Comparison of ENCODE assay signal across 9 mouse cellular contexts in genomic region chr2:27690714-27691113, GRCm38 (mm10). TPM values are rescaled to one million over a fixed set of nuclear protein-coding genes. Genes with fewer than 3 reads are reported as not detected.
A peak's percentile ranks its signal among the peaks of the same experiment; 100 is the strongest.
DNase-seq lines count a peak whose midpoint lies in the region; ATAC-seq lines count a peak whose summit lies in the region.
"Had no signal": no experiment of that assay in that cellular context is flagged by ENCODE, and none has a peak within 500 bp of the region (broad histone marks: within the 10 kb centered on the region; RNA-seq: fewer than 3 reads in every experiment).

No protein-coding gene starts in this region.

- H3K9me3 ChIP-seq in midbrain, embryonic 12.5 days, result no peaks in the 10 kb centered on the region
- H3K9me3 ChIP-seq in midbrain, embryonic 15.5 days, result no peaks in the 10 kb centered on the region
- no peaks in the 10 kb centered on the region for H3K9me3 ChIP-seq in hindbrain, embryonic 13.5 days
- H3K9me3 ChIP-seq in liver, embryonic 13.5 days (replicated peaks), result no peaks in the 10 kb centered on the region
- no peaks in the 10 kb centered on the region for H3K9me3 ChIP-seq in stomach, embryonic 16.5 days (replicated peaks; ENCODE audit: control insufficient read depth, low read length)

- no peaks in the 10 kb centered on the region for H3K27me3 ChIP-seq in midbrain, embryonic 12.5 days
- H3K27me3 ChIP-seq in midbrain, embryonic 15.5 days (replicated peaks), result no peaks in the 10 kb centered on the region
- H3K27me3 ChIP-seq in hindbrain, embryonic 13.5 days, result no peaks in the 10 kb centered on the region
- H3K27me3 ChIP-seq in liver, embryonic 13.5 days, result no peaks in the 10 kb centered on the region
- H3K27me3 ChIP-seq in stomach, embryonic 16.5 days (ENCODE audit: control insufficient read depth, insufficient read depth, low read length), result no peaks in the 10 kb centered on the region

- no peak overlapping the region for H3K4me2 ChIP-seq in midbrain, embryonic 12.5 days (replicated peaks)
- no peak overlapping the region for H3K4me2 ChIP-seq in midbrain, embryonic 15.5 days
- H3K4me2 ChIP-seq in hindbrain, embryonic 13.5 days, result no peak overlapping the region
- no peak overlapping the region for H3K4me2 ChIP-seq in liver, embryonic 13.5 days
- H3K4me2 ChIP-seq in stomach, embryonic 16.5 days (ENCODE audit: low read depth, low read length), result no peak overlapping the region

- WGBS in midbrain, embryonic 12.5 days, result 23% methylated on average over 5 of the region's 5 CpGs
- WGBS in midbrain, embryonic 15.5 days, result 26% methylated on average over 5 of the region's 5 CpGs
- 28% methylated on average over 5 of the region's 5 CpGs for WGBS in hindbrain, embryonic 13.5 days
- 42% methylated on average over 5 of the region's 5 CpGs for WGBS in liver, embryonic 13.5 days (ENCODE audit: insufficient replicate concordance)
- 54% methylated on average over 5 of the region's 5 CpGs for WGBS in stomach, embryonic 16.5 days

- peaks cover 26% of the 10 kb centered on the region; the same call in 1 of the 2 replicates for H3K4me1 ChIP-seq in midbrain, embryonic 12.5 days
- H3K4me1 ChIP-seq in midbrain, embryonic 15.5 days, result peaks cover 4% of the 10 kb centered on the region; the same call in 1 of the 2 replicates
- peaks cover 81% of the 10 kb centered on the region for H3K4me1 ChIP-seq in hindbrain, embryonic 13.5 days (replicated peaks)
- peaks cover 86% of the 10 kb centered on the region for H3K4me1 ChIP-seq in liver, embryonic 13.5 days (replicated peaks)
- peaks cover 66% of the 10 kb centered on the region for H3K4me1 ChIP-seq in stomach, embryonic 16.5 days (ENCODE audit: control insufficient read depth, insufficient read depth, low read length)

- H3K9ac ChIP-seq in midbrain, embryonic 12.5 days (replicated peaks), result no peak overlapping the region
- H3K9ac ChIP-seq in midbrain, embryonic 15.5 days, result no peak overlapping the region
- 0 out of 2 replicates have a peak overlapping the region, but pooled peaks have one; percentile 35 for H3K9ac ChIP-seq in hindbrain, embryonic 13.5 days
- H3K9ac ChIP-seq in liver, embryonic 13.5 days, result no peak overlapping the region
- peak overlapping the region; percentile 23; the same call in 1 of the 2 replicates for H3K9ac ChIP-seq in stomach, embryonic 16.5 days (ENCODE audit: low read length)

- H3K27ac ChIP-seq in midbrain, embryonic 12.5 days (replicated peaks), result 0 out of 2 replicates have a peak overlapping the region, but pooled peaks have one; percentile 15
- H3K27ac ChIP-seq in midbrain, embryonic 15.5 days, result no peak overlapping the region
- peak overlapping the region; percentile 36 for H3K27ac ChIP-seq in hindbrain, embryonic 13.5 days
- H3K27ac ChIP-seq in liver, embryonic 13.5 days, result peak overlapping the region; percentile 14
- H3K27ac ChIP-seq in stomach, embryonic 16.5 days (ENCODE audit: low read length), result peak overlapping the region; percentile 88

- H3K4me3 ChIP-seq in midbrain, embryonic 12.5 days, result no peak overlapping the region
- no peak overlapping the region for H3K4me3 ChIP-seq in midbrain, embryonic 15.5 days
- no peak overlapping the region for H3K4me3 ChIP-seq in hindbrain, embryonic 13.5 days
- no peak overlapping the region for H3K4me3 ChIP-seq in liver, embryonic 13.5 days (replicated peaks)
- no peak overlapping the region for H3K4me3 ChIP-seq in stomach, embryonic 16.5 days (replicated peaks; ENCODE audit: low read length)

- ATAC-seq in midbrain, embryonic 12.5 days (ENCODE audit: low FRiP score, low read depth), result no peak
- ATAC-seq in midbrain, embryonic 15.5 days (replicated peaks), result no peak
- no peak for ATAC-seq in hindbrain, embryonic 13.5 days (ENCODE audit: low FRiP score)
- ATAC-seq in liver, embryonic 13.5 days (ENCODE audit: low read depth), result no peak
- ATAC-seq in stomach, embryonic 16.5 days (ENCODE audit: insufficient read depth, low FRiP score), result 0 out of 2 replicates have a peak, but pooled peaks have one; percentile 8

- DNase-seq in liver, embryonic 13.5 days, result no peak
- no peak for DNase-seq in thymus, postnatal 10 days (ENCODE audit: low spot score in 2 of 2)
- DNase-seq in embryo, embryonic 10.5 days (ENCODE audit: low spot score), result no peak
- no peak for DNase-seq in Muller cell, postnatal 12 days (ENCODE audit: inconsistent ontology term)
- DNase-seq: thymus, postnatal 14 days had no signal

- no peaks in the 10 kb centered on the region for H3K36me3 ChIP-seq in midbrain, embryonic 12.5 days
- H3K36me3 ChIP-seq in midbrain, embryonic 15.5 days (replicated peaks), result no peaks in the 10 kb centered on the region
- H3K36me3 ChIP-seq in hindbrain, embryonic 13.5 days, result no peaks in the 10 kb centered on the region
- H3K36me3 ChIP-seq in liver, embryonic 13.5 days, result no peaks in the 10 kb centered on the region
- no peaks in the 10 kb centered on the region for H3K36me3 ChIP-seq in stomach, embryonic 16.5 days (ENCODE audit: control insufficient read depth, insufficient read depth, low read length)

RNA-seq across cellular contexts. Expression of gene Rxra, which starts 14.5 kb away (rescaled TPM):
- 8.3 and 9.5 TPM in 2 replicates for polyA plus RNA-seq in midbrain, embryonic 12.5 days (2016; fragmentation: Nextera tagmentation; extraction: Ambion mirVana)
- 3.1 and 4.1 TPM in 2 replicates for polyA plus RNA-seq in midbrain, embryonic 15.5 days (2015; fragmentation: Nextera tagmentation; extraction: Ambion mirVana)
- 4.6 and 4.7 TPM in 2 replicates for polyA plus RNA-seq in hindbrain, embryonic 13.5 days (2015; fragmentation: Nextera tagmentation; extraction: Ambion mirVana)
- 3.5 and 3.7 TPM in 2 replicates for polyA plus RNA-seq in liver, embryonic 13.5 days (2015; fragmentation: Nextera tagmentation; extraction: Ambion mirVana)
- polyA plus RNA-seq in stomach, embryonic 16.5 days (2015; fragmentation: Nextera tagmentation; extraction: Ambion mirVana), result 11.9 and 12.4 TPM in 2 replicates

Comparison
In these comparisons a context has a peak if more than half of its experiments do, and no peak if none do; other contexts are left out.
1. H3K9ac ChIP-seq: peak in hindbrain, embryonic 13.5 days (single experiment) and stomach, embryonic 16.5 days (single experiment); none in midbrain, embryonic 12.5 days (single experiment), midbrain, embryonic 15.5 days (single experiment) and liver, embryonic 13.5 days (single experiment).